Mouse (Mus musculus) kidney, postnatal 0 days (tissue): ENCODE data around the gene Gosr1. TPM values are rescaled to one million over a fixed set of nuclear protein-coding genes. Genes with fewer than 3 reads are reported as not detected.
"Not testable (repeated sequence)": the region's sequence is repeated elsewhere in the genome, so short reads cannot be mapped to it uniquely, and the experiment has no call there.

Experiments used
- ATAC-seq: fragments of 200-750 bp; cut with Nextera tagmentation; replicated peaks from 2 replicates; pipeline ENCODE4 v1.8.0; 2017; ENCODE audit warnings: low read depth, moderate number of reproducible peaks, moderate TSS enrichment, moderate library complexity; ENCODE audit not compliant: low FRiP score
- DNase-seq: peaks from one replicate; pipeline ENCODE4 v3.0.0-alpha.2; 2016; ENCODE audit warnings: low spot score
- H3K27ac ChIP-seq: fragments of 300-500 bp; sonication (generic); 2 replicates; pipeline ENCODE4 v1.5.1; 2014; ENCODE audit warnings: mild to moderate bottlenecking
- H3K27me3 ChIP-seq: fragments of 300-500 bp; sonication (generic); 2 replicates; pipeline ENCODE4 v1.6.1; 2014; ENCODE audit warnings: low read length, mixed read lengths; ENCODE audit not compliant: insufficient read depth
- H3K36me3 ChIP-seq: fragments of 300-500 bp; sonication (generic); 2 replicates; pipeline ENCODE4 v1.6.1; 2014; ENCODE audit warnings: low read length, mixed read lengths; ENCODE audit not compliant: insufficient read depth
- H3K4me1 ChIP-seq: fragments of 300-500 bp; sonication (generic); replicated peaks from 2 replicates; pipeline ENCODE4 v1.6.1; 2014; ENCODE audit warnings: antibody characterized with exemption, low read length, mixed read lengths; ENCODE audit not compliant: insufficient read depth
- H3K4me2 ChIP-seq: fragments of 300-500 bp; sonication (generic); 2 replicates; pipeline ENCODE4 v1.6.1; 2014; ENCODE audit warnings: mild to moderate bottlenecking, low read length, moderate library complexity, mixed read lengths
- H3K4me3 ChIP-seq: fragments of 300-500 bp; sonication (generic); replicated peaks from 2 replicates; pipeline ENCODE4 v1.5.1; 2014; ENCODE audit warnings: low read depth, low read length
- H3K9ac ChIP-seq: fragments of 300-500 bp; sonication (generic); 2 replicates; pipeline ENCODE4 v1.6.1; 2014; ENCODE audit warnings: low read depth, low read length
- H3K9me3 ChIP-seq: fragments of 300-500 bp; sonication (generic); replicated peaks from 2 replicates; pipeline ENCODE4 v1.6.1; 2016; ENCODE audit warnings: low read length, inconsistent platforms, mixed read lengths
- CTCF ChIP-seq: IDR thresholded peaks from 2 replicates; pipeline ENCODE4 v1.5.1; 2016; ENCODE audit warnings: antibody characterized with exemption, low read depth, mild to moderate bottlenecking, moderate library complexity
- WGBS: fragments of 180-500 bp; shearing (Covaris S2); extraction: QIAGEN DNeasy Blood & Tissue Kit; methylation state at CpG from one replicate; pipeline ENCODE4 v1.1.7; 2014; 5-methylcytosine and 5-hydroxymethylcytosine counted together
- polyA plus RNA-seq: library from polyadenylated mRNA; unstranded; fragments of >200 nt; fragmentation: Nextera tagmentation; extraction: Ambion mirVana; gene quantifications from 2 replicates; pipeline ENCODE4 v1.2.1, GENCODE M21; 2015

Gosr1 gene
- polyA plus RNA-seq: 23.9 and 25.4 TPM in 2 replicates

- H3K9ac ChIP-seq: peak within 1 kb of the TSS; percentile 96
- ATAC-seq: peak; percentile 96
- H3K27me3 ChIP-seq: no peaks in the 10 kb centered on the region
- H3K27ac ChIP-seq: peak within 1 kb of the TSS; percentile 91
- peak; percentile 97 for TF ChIP-seq CTCF
- DNase-seq: peak; percentile 99
- H3K36me3 ChIP-seq: peaks cover 12% of the 10 kb centered on the region; the same call in 1 of the 2 replicates
- H3K4me3 ChIP-seq: peak within 1 kb of the TSS; percentile 95
- peak within 1 kb of the TSS; percentile 87 for H3K4me2 ChIP-seq
- H3K4me1 ChIP-seq: 0 out of 2 replicates have a peak, but pooled peaks cover 3% of the 10 kb centered on the region
- under 1% methylated on average over 28 of the region's 28 CpGs for WGBS
- no peaks in the 10 kb centered on the region for H3K9me3 ChIP-seq
Measured at GRCm38 (mm10) chr11:76763053-76763740, at the start of gene Gosr1. Gene Gosr1 (minus strand): TSS chr11:76763579.

- no peak overlapping the region for H3K4me2 ChIP-seq
Measured at GRCm38 (mm10) chr11:76810706-76811495, 47.5 kb upstream of the Gosr1 start.

GRCm38 (mm10) chr11:76809450-76809849 lies 46.1 kb upstream of the Gosr1 start:
- H3K9me3 ChIP-seq: no peaks in the 10 kb centered on the region
- no peak overlapping the region for H3K4me3 ChIP-seq
- H3K36me3 ChIP-seq: peaks cover 23% of the 10 kb centered on the region
- H3K4me1 ChIP-seq: no peaks in the 10 kb centered on the region
- TF ChIP-seq CTCF: no peak
- no peaks in the 10 kb centered on the region for H3K27me3 ChIP-seq
- ATAC-seq: no peak
- H3K4me2 ChIP-seq: no peak overlapping the region
- 0 out of 2 replicates have a peak overlapping the region, but pooled peaks have one; percentile 23 for H3K9ac ChIP-seq
- no peak for DNase-seq
- 50% methylated on average over 3 of the region's 3 CpGs for WGBS
- H3K27ac ChIP-seq: no peak overlapping the region

More at GRCm38 (mm10) chr11:76810706-76811495, 47.5 kb upstream of the Gosr1 start:
- no peak overlapping the region for H3K9ac ChIP-seq
- no peak overlapping the region for H3K4me3 ChIP-seq
- H3K4me1 ChIP-seq: no peaks in the 10 kb centered on the region
- no peak overlapping the region for H3K27ac ChIP-seq
- no peaks in the 10 kb centered on the region for H3K9me3 ChIP-seq
- ATAC-seq (no peak), DNase-seq (peak; percentile 39)
- TF ChIP-seq CTCF: peak; percentile 66
- no peaks in the 10 kb centered on the region for H3K27me3 ChIP-seq
- peaks cover 23% of the 10 kb centered on the region for H3K36me3 ChIP-seq
- WGBS: 81% methylated on average over 9 of the region's 9 CpGs

DNA sequence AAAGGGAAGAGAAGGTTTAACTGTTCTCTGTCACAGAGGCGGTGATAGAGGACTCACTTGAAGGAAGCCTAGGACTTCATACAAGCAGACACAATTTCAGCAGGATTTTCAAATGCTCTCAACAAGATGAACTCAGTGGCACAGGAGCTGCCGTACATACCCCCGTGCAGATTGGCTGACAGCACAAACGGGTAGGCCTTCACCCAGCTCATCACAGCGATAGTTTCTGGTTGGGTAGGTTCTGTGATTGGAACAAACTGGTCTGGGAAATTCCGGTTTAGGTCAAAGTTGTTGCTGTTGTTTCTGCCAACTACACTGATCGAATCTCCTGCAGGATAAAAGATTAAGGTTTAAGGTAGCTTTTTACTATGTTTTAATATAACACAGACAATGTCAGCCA lies 45.2 kb upstream of the Gosr1 start:
- Histone ChIP-seq H3K27ac (no peak overlapping the region), H3K4me3 (no peak overlapping the region), H3K9ac (no peak overlapping the region), H3K36me3 (peaks cover 24% of the 10 kb centered on the region), H3K4me1 (no peaks in the 10 kb centered on the region), H3K4me2 (no peak overlapping the region), H3K9me3 (no peaks in the 10 kb centered on the region), H3K27me3 (no peaks in the 10 kb centered on the region)
- whole genome bisulfite sequencing: 89% methylated on average over 7 of the region's 7 CpGs
- TF ChIP-seq CTCF: no peak
- DNase-seq (no peak), ATAC-seq (no peak)

- ATAC-seq (no peak), DNase-seq (no peak)
- H3K4me2 ChIP-seq: no peak overlapping the region
- no peak overlapping the region for H3K4me3 ChIP-seq
- no peaks in the 10 kb centered on the region for H3K9me3 ChIP-seq
- H3K9ac ChIP-seq: no peak overlapping the region
- WGBS: 85% methylated on average over 3 of the region's 3 CpGs
- no peak overlapping the region for H3K27ac ChIP-seq
- H3K4me1 ChIP-seq: no peaks in the 10 kb centered on the region
- no peaks in the 10 kb centered on the region for H3K27me3 ChIP-seq
- TF ChIP-seq CTCF: no peak
- peaks cover 26% of the 10 kb centered on the region; the same call in 1 of the 2 replicates for H3K36me3 ChIP-seq
Measured at GRCm38 (mm10) chr11:76807007-76807679, 43.8 kb upstream of the Gosr1 start.

- no peaks in the 10 kb centered on the region for H3K9me3 ChIP-seq
- WGBS: 71% methylated on average over 4 of the region's 4 CpGs
- H3K4me2 ChIP-seq: no peak overlapping the region
- ATAC-seq: no peak
- no peak for DNase-seq
- no peaks in the 10 kb centered on the region for H3K27me3 ChIP-seq
- H3K9ac ChIP-seq: no peak overlapping the region
- H3K4me1 ChIP-seq: no peaks in the 10 kb centered on the region
- H3K27ac ChIP-seq: no peak overlapping the region
- no peak for TF ChIP-seq CTCF
- no peak overlapping the region for H3K4me3 ChIP-seq
- peaks cover 24% of the 10 kb centered on the region; the same call in 1 of the 2 replicates for H3K36me3 ChIP-seq
Measured at GRCm38 (mm10) chr11:76806026-76806425, 42.6 kb upstream of the Gosr1 start.

GRCm38 (mm10) chr11:76805072-76805471 lies 41.7 kb upstream of the Gosr1 start:
- not testable (repeated sequence) for ATAC-seq, H3K9me3 ChIP-seq, DNase-seq, H3K4me1 ChIP-seq, H3K4me2 ChIP-seq, H3K9ac ChIP-seq, H3K27me3 ChIP-seq, H3K27ac ChIP-seq, H3K4me3 ChIP-seq
- peaks cover 24% of the 10 kb centered on the region; the same call in 1 of the 2 replicates for H3K36me3 ChIP-seq
- 93% methylated on average over 2 of the region's 4 CpGs for WGBS
